Mouse (Mus musculus) stomach, postnatal 0 days (tissue): ENCODE results near the gene Ppm1m. TPM values are rescaled to one million over a fixed set of nuclear protein-coding genes. Genes with fewer than 3 reads are reported as not detected.
"Not testable (repeated sequence)": the region's sequence is repeated elsewhere in the genome, so short reads cannot be mapped to it uniquely, and the experiment has no call there.

Source experiments
- ATAC-seq: fragments of 200-750 bp; cut with Nextera tagmentation; 2 replicates; pipeline ENCODE4 v1.8.0; 2017; ENCODE audit not compliant: low FRiP score, low TSS enrichment
- DNase-seq: peaks from one replicate; pipeline ENCODE4 v3.0.0-alpha.2; 2016; ENCODE audit warnings: low spot score
- H3K27ac ChIP-seq: fragments of 300-500 bp; sonication (generic); replicated peaks from 2 replicates; pipeline ENCODE4 v1.5.1; 2014; ENCODE audit warnings: mild to moderate bottlenecking, control low read depth
- H3K27me3 ChIP-seq: fragments of 300-500 bp; sonication (generic); 2 replicates; pipeline ENCODE4 v1.6.1; 2014; ENCODE audit warnings: low read length; ENCODE audit not compliant: control insufficient read depth, insufficient read depth
- H3K36me3 ChIP-seq: fragments of 300-500 bp; sonication (generic); 2 replicates; pipeline ENCODE4 v1.6.1; 2014; ENCODE audit warnings: low read length, mixed read lengths; ENCODE audit not compliant: control insufficient read depth, insufficient read depth
- H3K4me1 ChIP-seq: fragments of 300-500 bp; sonication (generic); replicated peaks from 2 replicates; pipeline ENCODE4 v1.6.1; 2014; ENCODE audit warnings: antibody characterized with exemption; ENCODE audit not compliant: control insufficient read depth, insufficient read depth
- H3K4me2 ChIP-seq: fragments of 300-500 bp; sonication (generic); replicated peaks from 2 replicates; pipeline ENCODE4 v1.6.1; 2014; ENCODE audit warnings: low read depth, mild to moderate bottlenecking, control low read depth, moderate library complexity
- H3K4me3 ChIP-seq: fragments of 300-500 bp; sonication (generic); 2 replicates; pipeline ENCODE4 v1.5.1; 2014; ENCODE audit warnings: low read depth, low read length, control low read depth
- H3K9ac ChIP-seq: fragments of 300-500 bp; sonication (generic); 2 replicates; pipeline ENCODE4 v1.6.1; 2014; ENCODE audit warnings: mild to moderate bottlenecking, low read length, control low read depth, mixed read lengths
- H3K9me3 ChIP-seq: fragments of 300-500 bp; sonication (generic); 2 replicates; pipeline ENCODE4 v1.6.1; 2016; ENCODE audit warnings: low read length; ENCODE audit not compliant: control insufficient read depth
- CTCF ChIP-seq: IDR thresholded peaks from 2 replicates; pipeline ENCODE4 v1.5.1; 2016; ENCODE audit warnings: antibody characterized with exemption, low read depth, mild to moderate bottlenecking, moderate library complexity
- EP300 ChIP-seq: optimal IDR thresholded peaks from 2 replicates; pipeline ENCODE3; 2016; ENCODE audit warnings: antibody characterized with exemption
- WGBS: fragments of 180-500 bp; shearing (Covaris S2); extraction: QIAGEN DNeasy Blood & Tissue Kit; methylation state at CpG from one replicate; pipeline ENCODE4 v1.1.7; 2014; 5-methylcytosine and 5-hydroxymethylcytosine counted together
- polyA plus RNA-seq: library from polyadenylated mRNA; unstranded; fragments of >200 nt; fragmentation: Nextera tagmentation; extraction: Ambion mirVana; gene quantifications from 2 replicates; pipeline ENCODE4 v1.2.1, GENCODE M21; 2015

The Ppm1m gene
- polyA plus RNA-seq, 1 experiment from 2014 or later = 15.2 TPM

DNA sequence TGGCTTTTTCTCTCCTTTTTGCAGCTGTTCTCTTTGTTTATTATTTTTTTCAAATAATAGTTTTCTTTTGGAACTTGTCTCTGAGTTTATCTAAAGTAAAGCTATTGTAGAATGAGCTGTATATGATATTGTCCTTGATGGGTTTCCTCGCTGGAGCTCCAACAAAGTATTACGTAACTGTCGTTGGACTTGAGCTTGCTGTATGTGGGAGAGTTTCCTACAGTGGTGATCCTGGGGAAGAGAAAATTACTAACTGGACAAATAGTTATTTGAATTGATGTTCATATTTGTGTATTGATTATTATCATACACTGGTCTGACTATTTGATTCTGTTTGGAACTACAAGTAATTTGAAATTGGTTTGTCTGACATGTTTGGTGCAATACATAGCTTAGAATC, 27.0 kb downstream of the Ppm1m start:
- no peaks in the 10 kb centered on the region for H3K9me3 ChIP-seq
- DNase-seq (no peak), ATAC-seq (no peak)
- H3K4me3 ChIP-seq = peak overlapping the region; percentile 94
- no peak overlapping the region for H3K27ac ChIP-seq
- 3% methylated on average over 3 of the region's 3 CpGs for WGBS
- peak overlapping the region; percentile 85; the same call in 1 of the 2 replicates for H3K9ac ChIP-seq
- peak overlapping the region; percentile 84 for H3K4me2 ChIP-seq
- no peak for TF ChIP-seq CTCF
- no peak for TF ChIP-seq EP300
- H3K36me3 ChIP-seq = 0 out of 2 replicates have a peak, but pooled peaks cover under 1% of the 10 kb centered on the region
- H3K4me1 ChIP-seq = peaks cover 3% of the 10 kb centered on the region
- H3K27me3 ChIP-seq = no peaks in the 10 kb centered on the region

DNA sequence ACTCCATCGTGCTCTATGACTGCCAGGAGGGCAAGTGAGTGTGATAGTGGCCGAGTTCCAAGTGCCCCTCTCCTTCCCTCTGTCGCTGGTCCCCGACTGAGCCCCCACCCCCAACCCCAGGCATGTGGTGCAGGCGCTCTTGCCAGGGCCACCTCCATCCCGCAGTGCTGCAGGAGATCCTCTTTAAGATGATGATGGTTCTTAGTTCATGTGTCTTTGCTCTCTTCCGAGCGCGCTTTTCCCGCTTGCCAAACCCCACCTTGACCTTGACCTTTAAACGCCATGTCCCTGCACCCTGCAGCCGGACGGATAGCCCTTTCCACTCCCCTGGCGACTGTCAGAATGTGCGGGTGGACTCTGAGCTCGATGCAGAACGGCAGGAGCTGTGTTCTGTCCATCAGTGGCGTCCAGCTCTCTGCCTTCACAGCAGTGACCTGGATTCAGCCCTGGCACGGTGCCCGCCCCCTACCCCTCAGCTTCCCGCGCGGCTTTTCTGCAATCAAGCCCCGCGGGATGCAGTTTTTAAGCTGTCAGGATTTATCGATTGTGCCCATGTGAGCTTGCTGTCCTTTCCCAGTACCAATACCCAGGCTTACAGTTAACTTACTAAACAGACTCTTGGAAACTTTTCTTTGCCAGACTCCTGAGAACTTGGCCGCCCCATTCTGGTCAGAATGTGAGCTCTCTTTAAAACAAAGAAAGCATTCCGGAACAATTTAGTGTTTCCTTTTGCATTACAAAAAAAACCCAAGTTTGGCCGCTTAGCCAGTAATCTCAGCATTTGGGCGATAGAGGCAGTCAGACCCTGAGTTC, 28.0 kb downstream of the Ppm1m start:
- Histone ChIP-seq H3K9ac (peak overlapping the region; percentile 85), H3K36me3 (no peaks in the 10 kb centered on the region), H3K4me3 (peak overlapping the region; percentile 94), H3K4me2 (peak overlapping the region; percentile 84), H3K27me3 (no peaks in the 10 kb centered on the region), H3K9me3 (no peaks in the 10 kb centered on the region), H3K27ac (peak overlapping the region; percentile 98), H3K4me1 (peaks cover 3% of the 10 kb centered on the region)
- peak; percentile 69 for DNase-seq
- WGBS = under 1% methylated on average over 30 of the region's 30 CpGs
- peak; percentile 50 for ATAC-seq
- TF ChIP-seq CTCF (0 out of 2 replicates have a peak, but pooled peaks have one; percentile 0), EP300 (no peak)

DNA sequence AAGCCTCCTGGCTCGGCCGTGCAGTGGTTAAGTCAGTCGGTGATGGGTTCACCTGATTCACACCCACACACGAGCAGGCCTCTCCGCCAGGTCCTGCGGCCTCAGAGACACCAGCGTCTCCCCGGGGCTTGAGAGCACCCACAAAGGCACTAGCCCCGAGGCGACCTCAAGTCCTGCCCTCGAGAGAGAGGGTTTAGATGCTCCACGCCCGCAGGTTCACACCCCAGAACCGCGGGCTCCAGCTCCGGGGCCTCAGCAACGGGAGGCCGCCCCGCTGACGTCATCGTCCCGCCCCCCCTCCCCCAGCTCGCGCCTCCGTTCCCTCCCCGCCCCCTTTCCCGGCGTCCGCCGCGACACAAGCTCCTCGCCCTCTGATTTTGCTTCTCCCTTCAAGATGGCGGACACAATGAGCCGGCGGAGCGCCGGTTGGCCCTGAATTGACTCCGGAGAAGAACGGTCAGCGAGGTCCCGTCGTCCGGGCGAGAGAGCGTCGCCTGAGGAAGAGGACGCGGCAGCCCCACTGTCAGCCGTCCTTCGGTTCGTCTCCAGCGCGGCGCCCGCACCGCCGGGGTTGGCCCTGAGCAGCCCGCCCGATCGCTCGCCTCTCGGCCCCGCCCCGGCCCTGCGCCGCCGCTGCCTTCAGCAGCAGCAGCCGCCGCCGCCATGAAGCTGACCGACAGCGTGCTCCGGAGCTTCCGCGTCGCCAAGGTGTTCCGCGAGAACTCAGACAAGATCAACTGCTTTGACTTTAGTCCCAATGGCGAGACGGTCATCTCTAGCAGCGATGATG, 28.8 kb downstream of the Ppm1m start, which contains the start of gene Wdr82:
Wdr82 (plus strand) TSS at position 373 of the 790 bp plus-strand sequence.
- Histone ChIP-seq H3K4me2 (peak within 1 kb of the TSS; percentile 84), H3K9ac (peak within 1 kb of the TSS; percentile 85), H3K27me3 (no peaks in the 10 kb centered on the region), H3K9me3 (no peaks in the 10 kb centered on the region), H3K27ac (peak within 1 kb of the TSS; percentile 98), H3K4me3 (peak within 1 kb of the TSS; percentile 94), H3K4me1 (peaks cover 3% of the 10 kb centered on the region), H3K36me3 (no peaks in the 10 kb centered on the region)
- peak; percentile 93 for ATAC-seq
- WGBS = under 1% methylated on average over 51 of the region's 81 CpGs
- TF ChIP-seq CTCF = no peak
- no peak for TF ChIP-seq EP300
- peak; percentile 98 for DNase-seq

DNA sequence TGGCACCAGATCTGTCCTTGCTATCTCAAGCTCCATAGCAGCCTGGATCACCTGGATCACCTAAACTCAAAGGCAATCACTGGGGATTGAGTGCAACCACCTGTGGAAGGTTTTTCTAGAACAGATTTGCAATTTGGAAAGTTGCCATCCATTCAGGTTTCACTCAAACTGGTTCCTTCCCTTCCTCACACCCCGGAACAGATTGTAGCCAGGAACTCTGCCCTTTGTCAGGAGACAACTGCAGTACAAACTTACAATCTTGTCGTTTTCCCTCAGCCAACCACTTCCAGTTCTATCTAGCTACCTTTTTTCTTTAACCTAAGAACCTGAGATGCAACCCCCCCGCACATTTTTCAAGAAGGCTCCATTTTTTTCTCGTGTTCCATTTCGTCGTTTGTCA, 29.6 kb downstream of the Ppm1m start:
- no peak overlapping the region for H3K27ac ChIP-seq
- 35% methylated on average over 6 of the region's 6 CpGs for WGBS

DNA sequence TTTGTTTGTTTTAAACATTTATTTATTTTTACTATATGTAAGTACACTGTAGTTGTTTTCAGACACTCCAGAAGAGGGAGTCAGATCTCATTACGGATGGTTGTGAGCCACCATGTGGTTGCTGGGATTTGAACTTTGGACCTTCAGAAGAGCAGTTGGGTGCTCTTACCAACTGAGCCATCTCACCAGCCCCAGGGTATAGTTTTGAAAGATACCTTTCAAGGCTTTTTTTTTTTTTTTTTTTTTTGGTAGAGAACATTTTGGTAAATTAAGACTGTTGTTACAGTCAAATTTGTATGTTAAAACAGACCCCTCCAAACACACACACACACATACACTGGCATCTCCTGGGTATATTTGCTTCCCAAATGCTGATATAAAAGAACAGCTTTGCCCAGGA, 30.5 kb downstream of the Ppm1m start:
- DNase-seq, ATAC-seq, H3K9ac ChIP-seq: not testable (repeated sequence)

More for the DNA sequence above, 29.6 kb downstream of the Ppm1m start:
- TF ChIP-seq EP300 (no peak), CTCF (no peak)
- no peak for ATAC-seq
- no peak overlapping the region for H3K9ac ChIP-seq
- no peaks in the 10 kb centered on the region for H3K27me3 ChIP-seq
- peak overlapping the region; percentile 84 for H3K4me2 ChIP-seq
- H3K36me3 ChIP-seq = no peaks in the 10 kb centered on the region
- no peak overlapping the region for H3K4me3 ChIP-seq
- no peak for DNase-seq
- H3K9me3 ChIP-seq = no peaks in the 10 kb centered on the region
- peaks cover 3% of the 10 kb centered on the region for H3K4me1 ChIP-seq

More for the DNA sequence above, 30.5 kb downstream of the Ppm1m start:
- not testable (repeated sequence) for H3K4me3 ChIP-seq, H3K4me1 ChIP-seq, H3K4me2 ChIP-seq, H3K36me3 ChIP-seq, H3K27me3 ChIP-seq, H3K27ac ChIP-seq, H3K9me3 ChIP-seq
- WGBS = 56% methylated on average over 1 of the region's 1 CpGs
- TF ChIP-seq CTCF = 0 out of 2 replicates have a peak, but pooled peaks have one; percentile 7
